Mouse (Mus musculus): ENCODE results near the gene Medag. TPM values are rescaled to one million over a fixed set of nuclear protein-coding genes. Genes with fewer than 3 reads are reported as not detected.
A peak's percentile ranks its signal among the peaks of the same experiment; 100 is the strongest.

Gene Medag
- polyA plus RNA-seq, 1 experiment from 2014 or later: 6.4 TPM

GRCm38 (mm10) chr5:149414369-149415167 lies 3.0 kb downstream of the Medag start:
- Histone ChIP-seq H3K4me3 (ENCODE audit: low read length) (no peak overlapping the region), H3K9me3 (ENCODE audit: control insufficient read depth, low read length) (no peaks in the 10 kb centered on the region), H3K9ac (ENCODE audit: low read depth, low read length) (no peak overlapping the region), H3K27me3 (replicated peaks; ENCODE audit: control insufficient read depth, insufficient read depth, low read length) (no peaks in the 10 kb centered on the region), H3K4me2 (ENCODE audit: low read length) (no peak overlapping the region), H3K36me3 (ENCODE audit: control insufficient read depth, insufficient read depth, low read length) (no peaks in the 10 kb centered on the region), H3K27ac (ENCODE audit: low read depth, low read length) (no peak overlapping the region), H3K4me1 (ENCODE audit: control insufficient read depth, insufficient read depth, low read depth, low read length) (peaks cover 15% of the 10 kb centered on the region)
- WGBS: 82% methylated on average over 9 of the region's 9 CpGs
- ATAC-seq: no peak

GRCm38 (mm10) chr5:149417381-149417780 lies 5.8 kb downstream of the Medag start:
- WGBS: 94% methylated on average over 4 of the region's 4 CpGs
- ATAC-seq: no peak
- H3K36me3 ChIP-seq (ENCODE audit: control insufficient read depth, insufficient read depth, low read length): no peaks in the 10 kb centered on the region
- no peaks in the 10 kb centered on the region for H3K27me3 ChIP-seq (replicated peaks; ENCODE audit: control insufficient read depth, insufficient read depth, low read length)
- H3K4me3 ChIP-seq (ENCODE audit: low read length): no peak overlapping the region
- no peak overlapping the region for H3K4me2 ChIP-seq (ENCODE audit: low read length)
- H3K9ac ChIP-seq (ENCODE audit: low read depth, low read length): no peak overlapping the region
- no peaks in the 10 kb centered on the region for H3K4me1 ChIP-seq (ENCODE audit: control insufficient read depth, insufficient read depth, low read depth, low read length)
- H3K9me3 ChIP-seq (ENCODE audit: control insufficient read depth, low read length): no peaks in the 10 kb centered on the region
- H3K27ac ChIP-seq (ENCODE audit: low read depth, low read length): no peak overlapping the region

- Histone ChIP-seq H3K4me1 (ENCODE audit: control insufficient read depth, insufficient read depth, low read depth, low read length) (peaks cover 12% of the 10 kb centered on the region), H3K4me2 (ENCODE audit: low read length) (no peak overlapping the region), H3K4me3 (ENCODE audit: low read length) (no peak overlapping the region), H3K27ac (ENCODE audit: low read depth, low read length) (no peak overlapping the region), H3K27me3 (replicated peaks; ENCODE audit: control insufficient read depth, insufficient read depth, low read length) (no peaks in the 10 kb centered on the region), H3K9me3 (ENCODE audit: control insufficient read depth, low read length) (no peaks in the 10 kb centered on the region), H3K36me3 (ENCODE audit: control insufficient read depth, insufficient read depth, low read length) (no peaks in the 10 kb centered on the region), H3K9ac (ENCODE audit: low read depth, low read length) (no peak overlapping the region)
- 92% methylated on average over 3 of the region's 3 CpGs for WGBS
- ATAC-seq: no peak
These were observed 15.0 kb downstream of the Medag start for GRCm38 (mm10) chr5:149426525-149426924.

GRCm38 (mm10) chr5:149427277-149428060 lies 15.9 kb downstream of the Medag start:
- Histone ChIP-seq H3K4me2 (ENCODE audit: low read length) (no peak overlapping the region), H3K27me3 (replicated peaks; ENCODE audit: control insufficient read depth, insufficient read depth, low read length) (no peaks in the 10 kb centered on the region), H3K9me3 (ENCODE audit: control insufficient read depth, low read length) (no peaks in the 10 kb centered on the region), H3K4me3 (ENCODE audit: low read length) (no peak overlapping the region), H3K4me1 (ENCODE audit: control insufficient read depth, insufficient read depth, low read depth, low read length) (peaks cover 12% of the 10 kb centered on the region), H3K27ac (ENCODE audit: low read depth, low read length) (no peak overlapping the region), H3K9ac (ENCODE audit: low read depth, low read length) (no peak overlapping the region), H3K36me3 (ENCODE audit: control insufficient read depth, insufficient read depth, low read length) (no peaks in the 10 kb centered on the region)
- ATAC-seq: no peak
- 94% methylated on average over 8 of the region's 8 CpGs for WGBS

- peak; percentile 84 for ATAC-seq
- peak overlapping the region; percentile 15; the same call in 1 of the 2 replicates for H3K4me2 ChIP-seq (ENCODE audit: low read length)
These were observed 16.8 kb downstream of the Medag start for GRCm38 (mm10) chr5:149428347-149428746.

GRCm38 (mm10) chr5:149428810-149429255 lies 17.3 kb downstream of the Medag start:
- no peak overlapping the region for H3K4me2 ChIP-seq (ENCODE audit: low read length)
- no peak overlapping the region for H3K9ac ChIP-seq (ENCODE audit: low read depth, low read length)
- peak; percentile 59 for ATAC-seq
- H3K4me3 ChIP-seq (ENCODE audit: low read length): no peak overlapping the region
- H3K27me3 ChIP-seq (replicated peaks; ENCODE audit: control insufficient read depth, insufficient read depth, low read length): no peaks in the 10 kb centered on the region
- peak overlapping the region; percentile 59 for H3K27ac ChIP-seq (ENCODE audit: low read depth, low read length)
- no peaks in the 10 kb centered on the region for H3K9me3 ChIP-seq (ENCODE audit: control insufficient read depth, low read length)
- H3K36me3 ChIP-seq (ENCODE audit: control insufficient read depth, insufficient read depth, low read length): no peaks in the 10 kb centered on the region
- peaks cover 12% of the 10 kb centered on the region for H3K4me1 ChIP-seq (ENCODE audit: control insufficient read depth, insufficient read depth, low read depth, low read length)
- 38% methylated on average over 2 of the region's 2 CpGs for WGBS

More at GRCm38 (mm10) chr5:149428347-149428746, 16.8 kb downstream of the Medag start:
- WGBS: 11% methylated on average over 6 of the region's 6 CpGs
- no peaks in the 10 kb centered on the region for H3K27me3 ChIP-seq (replicated peaks; ENCODE audit: control insufficient read depth, insufficient read depth, low read length)
- no peaks in the 10 kb centered on the region for H3K9me3 ChIP-seq (ENCODE audit: control insufficient read depth, low read length)
- H3K4me3 ChIP-seq (ENCODE audit: low read length): no peak overlapping the region
- H3K4me1 ChIP-seq (ENCODE audit: control insufficient read depth, insufficient read depth, low read depth, low read length): peaks cover 12% of the 10 kb centered on the region
- H3K9ac ChIP-seq (ENCODE audit: low read depth, low read length): peak overlapping the region; percentile 35; the same call in 1 of the 2 replicates
- no peaks in the 10 kb centered on the region for H3K36me3 ChIP-seq (ENCODE audit: control insufficient read depth, insufficient read depth, low read length)
- peak overlapping the region; percentile 59 for H3K27ac ChIP-seq (ENCODE audit: low read depth, low read length)

- WGBS: 73% methylated on average over 4 of the region's 4 CpGs
- no peak for ATAC-seq
- H3K9me3 ChIP-seq (ENCODE audit: control insufficient read depth, low read length): no peaks in the 10 kb centered on the region
- H3K4me3 ChIP-seq (ENCODE audit: low read length): no peak overlapping the region
- peaks cover 12% of the 10 kb centered on the region for H3K4me1 ChIP-seq (ENCODE audit: control insufficient read depth, insufficient read depth, low read depth, low read length)
- H3K27ac ChIP-seq (ENCODE audit: low read depth, low read length): no peak overlapping the region
- no peaks in the 10 kb centered on the region for H3K36me3 ChIP-seq (ENCODE audit: control insufficient read depth, insufficient read depth, low read length)
- H3K4me2 ChIP-seq (ENCODE audit: low read length): no peak overlapping the region
- no peak overlapping the region for H3K9ac ChIP-seq (ENCODE audit: low read depth, low read length)
- no peaks in the 10 kb centered on the region for H3K27me3 ChIP-seq (replicated peaks; ENCODE audit: control insufficient read depth, insufficient read depth, low read length)
These were observed 18.0 kb downstream of the Medag start for GRCm38 (mm10) chr5:149429541-149429940.

- no peaks in the 10 kb centered on the region for H3K9me3 ChIP-seq (ENCODE audit: control insufficient read depth, low read length)
These were observed 19.4 kb downstream of the Medag start for GRCm38 (mm10) chr5:149430943-149431342.

GRCm38 (mm10) chr5:149433618-149434017 lies 22.1 kb downstream of the Medag start:
- no peaks in the 10 kb centered on the region for H3K36me3 ChIP-seq (ENCODE audit: control insufficient read depth, insufficient read depth, low read length)

More at GRCm38 (mm10) chr5:149430943-149431342, 19.4 kb downstream of the Medag start:
- H3K9ac ChIP-seq (ENCODE audit: low read depth, low read length): no peak overlapping the region
- H3K4me3 ChIP-seq (ENCODE audit: low read length): no peak overlapping the region
- no peaks in the 10 kb centered on the region for H3K36me3 ChIP-seq (ENCODE audit: control insufficient read depth, insufficient read depth, low read length)
- peaks cover 12% of the 10 kb centered on the region for H3K4me1 ChIP-seq (ENCODE audit: control insufficient read depth, insufficient read depth, low read depth, low read length)
- H3K27me3 ChIP-seq (replicated peaks; ENCODE audit: control insufficient read depth, insufficient read depth, low read length): no peaks in the 10 kb centered on the region
- ATAC-seq: no peak
- no peak overlapping the region for H3K27ac ChIP-seq (ENCODE audit: low read depth, low read length)
- WGBS: 94% methylated on average over 3 of the region's 3 CpGs
- H3K4me2 ChIP-seq (ENCODE audit: low read length): no peak overlapping the region

More at GRCm38 (mm10) chr5:149433618-149434017, 22.1 kb downstream of the Medag start:
- no peak overlapping the region for H3K27ac ChIP-seq (ENCODE audit: low read depth, low read length)
- no peak overlapping the region for H3K4me2 ChIP-seq (ENCODE audit: low read length)
- H3K9me3 ChIP-seq (ENCODE audit: control insufficient read depth, low read length): no peaks in the 10 kb centered on the region
- peaks cover 6% of the 10 kb centered on the region for H3K4me1 ChIP-seq (ENCODE audit: control insufficient read depth, insufficient read depth, low read depth, low read length)
- H3K4me3 ChIP-seq (ENCODE audit: low read length): no peak overlapping the region
- ATAC-seq: no peak
- H3K27me3 ChIP-seq (replicated peaks; ENCODE audit: control insufficient read depth, insufficient read depth, low read length): no peaks in the 10 kb centered on the region
- 76% methylated on average over 7 of the region's 7 CpGs for WGBS
- no peak overlapping the region for H3K9ac ChIP-seq (ENCODE audit: low read depth, low read length)
